Comparison of ENCODE assay signal across 9 mouse cellular contexts in genomic region chr14:103096621-103097020, GRCm38 (mm10). TPM values are rescaled to one million over a fixed set of nuclear protein-coding genes. Genes with fewer than 3 reads are reported as not detected.
DNase-seq lines count a peak whose midpoint lies in the region; ATAC-seq and TF ChIP-seq lines count a peak whose summit lies in the region.
"Had no signal": no experiment of that assay in that cellular context is flagged by ENCODE, and none has a peak within 500 bp of the region (broad histone marks: within the 10 kb centered on the region; RNA-seq: fewer than 3 reads in every experiment).

No protein-coding gene starts in this region.

- H3K27ac ChIP-seq in kidney, embryonic 15.5 days, result no peak overlapping the region
- no peak overlapping the region for H3K27ac ChIP-seq in midbrain, embryonic 13.5 days
- no peak overlapping the region for H3K27ac ChIP-seq in thymus, adult 2 months (ENCODE audit: control insufficient read depth, insufficient read depth, low read length)
- H3K27ac ChIP-seq: limb, embryonic 15.5 days had no signal

- no peaks in the 10 kb centered on the region for H3K27me3 ChIP-seq in kidney, embryonic 15.5 days
- no peaks in the 10 kb centered on the region for H3K27me3 ChIP-seq in midbrain, embryonic 13.5 days
- no peaks in the 10 kb centered on the region for H3K27me3 ChIP-seq in thymus, adult 2 months (ENCODE audit: control insufficient read depth, insufficient read depth, low read length)
- H3K27me3 ChIP-seq: limb, embryonic 15.5 days had no signal

- H3K4me1 ChIP-seq in kidney, embryonic 15.5 days, result peaks cover 26% of the 10 kb centered on the region
- H3K4me1 ChIP-seq in midbrain, embryonic 13.5 days (replicated peaks), result peaks cover 36% of the 10 kb centered on the region
- peaks cover 10% of the 10 kb centered on the region for H3K4me1 ChIP-seq in thymus, adult 2 months (replicated peaks; ENCODE audit: control insufficient read depth, insufficient read depth, low read length)

- no peak for ATAC-seq in kidney, embryonic 15.5 days (replicated peaks; ENCODE audit: low FRiP score)
- peak; percentile 10 for ATAC-seq in granulocyte monocyte progenitor cell, adult 5-6 weeks (replicated peaks; ENCODE audit: poor library complexity, severe bottlenecking)
- no peak for ATAC-seq in midbrain, embryonic 13.5 days

- TF ChIP-seq POLR2A in thymus, adult 2 months (IDR thresholded peaks at IDR 0.05; ENCODE audit: control insufficient read depth, extremely low read depth, insufficient read depth, low read length, poor library complexity), result no peak

- TF ChIP-seq CTCF in thymus, adult 2 months (IDR thresholded peaks at IDR 0.05; ENCODE audit: borderline replicate concordance, control insufficient read depth, extremely low read depth, insufficient read depth, low read length, poor library complexity), result no peak

- no peaks in the 10 kb centered on the region for H3K9me3 ChIP-seq in kidney, embryonic 15.5 days (replicated peaks)
- no peaks in the 10 kb centered on the region for H3K9me3 ChIP-seq in midbrain, embryonic 13.5 days
- H3K9me3 ChIP-seq: limb, embryonic 15.5 days had no signal

- H3K9ac ChIP-seq in kidney, embryonic 15.5 days, result no peak overlapping the region
- no peak overlapping the region for H3K9ac ChIP-seq in midbrain, embryonic 13.5 days (replicated peaks)
- H3K9ac ChIP-seq: limb, embryonic 15.5 days had no signal

- H3K4me3 ChIP-seq in kidney, embryonic 15.5 days (replicated peaks), result no peak overlapping the region
- H3K4me3 ChIP-seq in midbrain, embryonic 13.5 days (replicated peaks), result no peak overlapping the region
- no peak overlapping the region for H3K4me3 ChIP-seq in thymus, adult 2 months (ENCODE audit: control insufficient read depth, insufficient read depth, low read length)

- no peak overlapping the region for H3K4me2 ChIP-seq in kidney, embryonic 15.5 days
- peak overlapping the region; percentile 23 for H3K4me2 ChIP-seq in midbrain, embryonic 13.5 days (replicated peaks)
- H3K4me2 ChIP-seq: limb, embryonic 15.5 days had no signal

- H3K36me3 ChIP-seq in kidney, embryonic 15.5 days, result peaks cover 39% of the 10 kb centered on the region
- H3K36me3 ChIP-seq in midbrain, embryonic 13.5 days, result peaks cover 16% of the 10 kb centered on the region
- H3K36me3 ChIP-seq in thymus, adult 2 months (ENCODE audit: control insufficient read depth, insufficient read depth, low read length), result peaks cover 21% of the 10 kb centered on the region

- 75% methylated on average over 6 of the region's 6 CpGs for WGBS in kidney, embryonic 15.5 days
- 78% methylated on average over 6 of the region's 6 CpGs for WGBS in midbrain, embryonic 13.5 days
- WGBS in thymus, adult 2 months, result 77% methylated on average over 6 of the region's 6 CpGs

- peak; percentile 21 for DNase-seq in kidney, postnatal 14 days
- DNase-seq in adrenal gland, adult 2 months, result peak; percentile 76
- DNase-seq in left cerebral cortex, adult 11 months (ENCODE audit: low spot score), result no peak
- DNase-seq in thymus, adult 2 months, result no peak
- DNase-seq: thymus, adult 18-20 months had no signal

RNA-seq across cellular contexts. Expression of gene Fbxl3, which starts 2.7 kb away (rescaled TPM):
- 22.8 and 23.9 TPM in 2 replicates for polyA plus RNA-seq in kidney, embryonic 15.5 days (2015; fragmentation: Nextera tagmentation; extraction: Ambion mirVana)
- total RNA-seq in adrenal gland, adult 2 months (2021), result 10 to 100 TPM; 71.4 to 82.8 TPM
- 40.0 and 45.1 TPM in 2 replicates for polyA plus RNA-seq in adrenal gland, adult 2 months (2012; rRNA removed)
- 30.3 and 40.0 TPM in 2 replicates for total RNA-seq in granulocyte monocyte progenitor cell, adult 5-6 weeks (2014; fragmentation: Nextera tagmentation)
- total RNA-seq in granulocyte monocyte progenitor cell, adult 5-6 weeks (2017), result 48.0 and 55.6 TPM in 2 replicates
- polyA plus RNA-seq in midbrain, embryonic 13.5 days (2015; fragmentation: Nextera tagmentation; extraction: Ambion mirVana), result 21.7 and 23.8 TPM in 2 replicates
- 105 and 113 TPM in 2 replicates for polyA plus RNA-seq in thymus, adult 2 months (2012; rRNA removed)

RNA-seq across cellular contexts. Expression of gene Cln5, which starts 26.6 kb away (rescaled TPM):
- polyA plus RNA-seq in kidney, embryonic 15.5 days (2015; fragmentation: Nextera tagmentation; extraction: Ambion mirVana), result 33.9 and 34.6 TPM in 2 replicates
- 10 to 100 TPM; 33.0 to 35.2 TPM for total RNA-seq in adrenal gland, adult 2 months (2021)
- 38.2 and 38.7 TPM in 2 replicates for polyA plus RNA-seq in adrenal gland, adult 2 months (2012; rRNA removed)
- total RNA-seq in granulocyte monocyte progenitor cell, adult 5-6 weeks (2014; fragmentation: Nextera tagmentation), result 34.0 and 37.8 TPM in 2 replicates
- 40.2 and 40.5 TPM in 2 replicates for total RNA-seq in granulocyte monocyte progenitor cell, adult 5-6 weeks (2017)
- polyA plus RNA-seq in midbrain, embryonic 13.5 days (2015; fragmentation: Nextera tagmentation; extraction: Ambion mirVana), result 12.9 and 13.8 TPM in 2 replicates
- polyA plus RNA-seq in thymus, adult 2 months (2012; rRNA removed), result 21.6 and 23.4 TPM in 2 replicates

RNA-seq across cellular contexts. Expression of gene Acod1, which starts 49.8 kb away (rescaled TPM):
- not detected in 2 replicates for polyA plus RNA-seq in kidney, embryonic 15.5 days (2015; fragmentation: Nextera tagmentation; extraction: Ambion mirVana)
- total RNA-seq in adrenal gland, adult 2 months (2021), result not detected
- 0.06 TPM in 1 of 2 replicates, not detected in the other for polyA plus RNA-seq in adrenal gland, adult 2 months (2012; rRNA removed)
- total RNA-seq in granulocyte monocyte progenitor cell, adult 5-6 weeks (2014; fragmentation: Nextera tagmentation), result not detected in 2 replicates
- total RNA-seq in granulocyte monocyte progenitor cell, adult 5-6 weeks (2017), result 0.67 TPM in 1 of 2 replicates, not detected in the other
- not detected in 2 replicates for polyA plus RNA-seq in midbrain, embryonic 13.5 days (2015; fragmentation: Nextera tagmentation; extraction: Ambion mirVana)
- 0.55 and 0.86 TPM in 2 replicates for polyA plus RNA-seq in thymus, adult 2 months (2012; rRNA removed)
- polyA plus RNA-seq: limb, embryonic 15.5 days had no signal

Comparison
In these comparisons a context has a peak if more than half of its experiments do, and no peak if none do; other contexts are left out.
1. DNase-seq: peak in kidney, postnatal 14 days (single experiment) and adrenal gland, adult 2 months (single experiment); none in left cerebral cortex, adult 11 months (single experiment) and thymus, adult 2 months (single experiment).